Mouse (Mus musculus): Measurements from ENCODE around the gene Gucy2c. TPM values are rescaled to one million over a fixed set of nuclear protein-coding genes. Genes with fewer than 3 reads are reported as not detected.

The Gucy2c gene
- polyA plus RNA-seq, 1 experiment from 2014 or later, result not detected

GRCm38 (mm10) chr6:136674935-136675334 is 106.6 kb downstream of the Gucy2c start:
- no peaks in the 10 kb centered on the region for H3K36me3 ChIP-seq (ENCODE audit: control insufficient read depth, insufficient read depth, low read length)
- ATAC-seq (ENCODE audit: low FRiP score) (no peak), DNase-seq (ENCODE audit: low spot score) (no peak)
- H3K9ac ChIP-seq (ENCODE audit: low read depth, low read length), result no peak overlapping the region
- H3K4me2 ChIP-seq (replicated peaks; ENCODE audit: low read depth, low read length), result no peak overlapping the region
- no peaks in the 10 kb centered on the region for H3K4me1 ChIP-seq (replicated peaks; ENCODE audit: control insufficient read depth, insufficient read depth, low read length)
- no peaks in the 10 kb centered on the region for H3K27me3 ChIP-seq (ENCODE audit: control insufficient read depth, insufficient read depth, low read length)
- no peaks in the 10 kb centered on the region for H3K9me3 ChIP-seq (ENCODE audit: control insufficient read depth, low read length)
- H3K4me3 ChIP-seq (ENCODE audit: low read depth, low read length), result no peak overlapping the region
- H3K27ac ChIP-seq (ENCODE audit: low read depth, low read length), result no peak overlapping the region
- 89% methylated on average over 6 of the region's 6 CpGs for WGBS

- H3K4me3 ChIP-seq (ENCODE audit: low read depth, low read length), result no peak overlapping the region
- no peak overlapping the region for H3K4me2 ChIP-seq (replicated peaks; ENCODE audit: low read depth, low read length)
- H3K9me3 ChIP-seq (ENCODE audit: control insufficient read depth, low read length), result no peaks in the 10 kb centered on the region
- no peak overlapping the region for H3K27ac ChIP-seq (ENCODE audit: low read depth, low read length)
- ATAC-seq (ENCODE audit: low FRiP score) (no peak), DNase-seq (ENCODE audit: low spot score) (no peak)
- no peak overlapping the region for H3K9ac ChIP-seq (ENCODE audit: low read depth, low read length)
- H3K4me1 ChIP-seq (replicated peaks; ENCODE audit: control insufficient read depth, insufficient read depth, low read length), result no peaks in the 10 kb centered on the region
- 69% methylated on average over 7 of the region's 7 CpGs for WGBS
- H3K27me3 ChIP-seq (ENCODE audit: control insufficient read depth, insufficient read depth, low read length), result no peaks in the 10 kb centered on the region
- no peaks in the 10 kb centered on the region for H3K36me3 ChIP-seq (ENCODE audit: control insufficient read depth, insufficient read depth, low read length)
These were observed 109.1 kb downstream of the Gucy2c start for GRCm38 (mm10) chr6:136672467-136672866.

- no peaks in the 10 kb centered on the region for H3K9me3 ChIP-seq (ENCODE audit: control insufficient read depth, low read length)
- H3K4me2 ChIP-seq (replicated peaks; ENCODE audit: low read depth, low read length), result no peak overlapping the region
- H3K9ac ChIP-seq (ENCODE audit: low read depth, low read length), result no peak overlapping the region
- 40% methylated on average over 5 of the region's 5 CpGs for WGBS
- no peaks in the 10 kb centered on the region for H3K4me1 ChIP-seq (replicated peaks; ENCODE audit: control insufficient read depth, insufficient read depth, low read length)
- no peak overlapping the region for H3K4me3 ChIP-seq (ENCODE audit: low read depth, low read length)
- ATAC-seq (ENCODE audit: low FRiP score) (no peak), DNase-seq (ENCODE audit: low spot score) (no peak)
- no peak overlapping the region for H3K27ac ChIP-seq (ENCODE audit: low read depth, low read length)
- H3K36me3 ChIP-seq (ENCODE audit: control insufficient read depth, insufficient read depth, low read length), result no peaks in the 10 kb centered on the region
- no peaks in the 10 kb centered on the region for H3K27me3 ChIP-seq (ENCODE audit: control insufficient read depth, insufficient read depth, low read length)
These were observed 112.3 kb downstream of the Gucy2c start for GRCm38 (mm10) chr6:136669274-136669673.

- DNase-seq (ENCODE audit: low spot score), result no peak
- Histone ChIP-seq H3K27me3 (ENCODE audit: control insufficient read depth, insufficient read depth, low read length) (no peaks in the 10 kb centered on the region), H3K9me3 (ENCODE audit: control insufficient read depth, low read length) (no peaks in the 10 kb centered on the region), H3K9ac (ENCODE audit: low read depth, low read length) (no peak overlapping the region), H3K36me3 (ENCODE audit: control insufficient read depth, insufficient read depth, low read length) (no peaks in the 10 kb centered on the region), H3K4me1 (replicated peaks; ENCODE audit: control insufficient read depth, insufficient read depth, low read length) (no peaks in the 10 kb centered on the region), H3K4me2 (replicated peaks; ENCODE audit: low read depth, low read length) (no peak overlapping the region), H3K27ac (ENCODE audit: low read depth, low read length) (no peak overlapping the region), H3K4me3 (ENCODE audit: low read depth, low read length) (no peak overlapping the region)
- ATAC-seq (ENCODE audit: low FRiP score), result no peak
- 61% methylated on average over 14 of the region's 14 CpGs for WGBS
These were observed 113.1 kb downstream of the Gucy2c start for GRCm38 (mm10) chr6:136668266-136668986.

- Histone ChIP-seq H3K27ac (ENCODE audit: low read depth, low read length) (no peak overlapping the region), H3K9ac (ENCODE audit: low read depth, low read length) (no peak overlapping the region), H3K4me3 (ENCODE audit: low read depth, low read length) (peak overlapping the region; percentile 28), H3K4me1 (replicated peaks; ENCODE audit: control insufficient read depth, insufficient read depth, low read length) (peaks cover 6% of the 10 kb centered on the region), H3K4me2 (replicated peaks; ENCODE audit: low read depth, low read length) (no peak overlapping the region), H3K9me3 (ENCODE audit: control insufficient read depth, low read length) (no peaks in the 10 kb centered on the region), H3K36me3 (ENCODE audit: control insufficient read depth, insufficient read depth, low read length) (no peaks in the 10 kb centered on the region), H3K27me3 (ENCODE audit: control insufficient read depth, insufficient read depth, low read length) (peaks cover 15% of the 10 kb centered on the region)
- no peak for DNase-seq (ENCODE audit: low spot score)
- ATAC-seq (ENCODE audit: low FRiP score), result 0 out of 2 replicates have a peak, but pooled peaks have one; percentile 12
- 18% methylated on average over 11 of the region's 11 CpGs for WGBS
These were observed 119.5 kb downstream of the Gucy2c start for GRCm38 (mm10) chr6:136662063-136662462.

GRCm38 (mm10) chr6:136661706-136662016 is 119.9 kb downstream of the Gucy2c start, which contains the start of gene Plbd1:
Gene Plbd1, minus strand, starts transcription at chr6:136661928.
- Histone ChIP-seq H3K27me3 (ENCODE audit: control insufficient read depth, insufficient read depth, low read length) (peaks cover 15% of the 10 kb centered on the region), H3K4me2 (replicated peaks; ENCODE audit: low read depth, low read length) (peak within 1 kb of the TSS; percentile 65), H3K9ac (ENCODE audit: low read depth, low read length) (peak within 1 kb of the TSS; percentile 40; the same call in 1 of the 2 replicates), H3K9me3 (ENCODE audit: control insufficient read depth, low read length) (no peaks in the 10 kb centered on the region), H3K4me3 (ENCODE audit: low read depth, low read length) (peak within 1 kb of the TSS; percentile 28), H3K27ac (ENCODE audit: low read depth, low read length) (no peak within 1 kb of the TSS), H3K36me3 (ENCODE audit: control insufficient read depth, insufficient read depth, low read length) (no peaks in the 10 kb centered on the region), H3K4me1 (replicated peaks; ENCODE audit: control insufficient read depth, insufficient read depth, low read length) (peaks cover 6% of the 10 kb centered on the region)
- WGBS, result under 1% methylated on average over 19 of the region's 19 CpGs
- DNase-seq (ENCODE audit: low spot score) (no peak), ATAC-seq (ENCODE audit: low FRiP score) (0 out of 2 replicates have a peak, but pooled peaks have one; percentile 25)

- peak overlapping the region; percentile 40; the same call in 1 of the 2 replicates for H3K9ac ChIP-seq (ENCODE audit: low read depth, low read length)
- H3K36me3 ChIP-seq (ENCODE audit: control insufficient read depth, insufficient read depth, low read length), result no peaks in the 10 kb centered on the region
- H3K27ac ChIP-seq (ENCODE audit: low read depth, low read length), result no peak overlapping the region
- peak overlapping the region; percentile 65 for H3K4me2 ChIP-seq (replicated peaks; ENCODE audit: low read depth, low read length)
- peaks cover 15% of the 10 kb centered on the region for H3K27me3 ChIP-seq (ENCODE audit: control insufficient read depth, insufficient read depth, low read length)
- 17% methylated on average over 34 of the region's 34 CpGs for WGBS
- ATAC-seq (ENCODE audit: low FRiP score) (0 out of 2 replicates have a peak, but pooled peaks have one; percentile 7), DNase-seq (ENCODE audit: low spot score) (peak; percentile 43)
- peaks cover 6% of the 10 kb centered on the region for H3K4me1 ChIP-seq (replicated peaks; ENCODE audit: control insufficient read depth, insufficient read depth, low read length)
- H3K4me3 ChIP-seq (ENCODE audit: low read depth, low read length), result peak overlapping the region; percentile 28
- no peaks in the 10 kb centered on the region for H3K9me3 ChIP-seq (ENCODE audit: control insufficient read depth, low read length)
These were observed 120.5 kb downstream of the Gucy2c start for GRCm38 (mm10) chr6:136660831-136661705.

GRCm38 (mm10) chr6:136659226-136659625 is 122.3 kb downstream of the Gucy2c start:
- ATAC-seq (ENCODE audit: low FRiP score) (no peak), DNase-seq (ENCODE audit: low spot score) (no peak)
- no peaks in the 10 kb centered on the region for H3K9me3 ChIP-seq (ENCODE audit: control insufficient read depth, low read length)
- H3K36me3 ChIP-seq (ENCODE audit: control insufficient read depth, insufficient read depth, low read length), result no peaks in the 10 kb centered on the region
- no peak overlapping the region for H3K27ac ChIP-seq (ENCODE audit: low read depth, low read length)
- 89% methylated on average over 9 of the region's 9 CpGs for whole genome bisulfite sequencing
- H3K27me3 ChIP-seq (ENCODE audit: control insufficient read depth, insufficient read depth, low read length), result peaks cover 15% of the 10 kb centered on the region
- H3K9ac ChIP-seq (ENCODE audit: low read depth, low read length), result no peak overlapping the region
- no peak overlapping the region for H3K4me2 ChIP-seq (replicated peaks; ENCODE audit: low read depth, low read length)
- H3K4me3 ChIP-seq (ENCODE audit: low read depth, low read length), result no peak overlapping the region
- H3K4me1 ChIP-seq (replicated peaks; ENCODE audit: control insufficient read depth, insufficient read depth, low read length), result peaks cover 6% of the 10 kb centered on the region

All from hindbrain, embryonic 11.5 days (tissue).